Mouse (Mus musculus) left cerebral cortex, postnatal 4 days (tissue): ENCODE data around the gene Ppfia3. TPM values are rescaled to one million over a fixed set of nuclear protein-coding genes. Genes with fewer than 3 reads are reported as not detected.
"Not testable (repeated sequence)": the region's sequence is repeated elsewhere in the genome, so short reads cannot be mapped to it uniquely, and the experiment has no call there.

ENCODE experiments used
- DNase-seq: peaks from one replicate; pipeline ENCODE4 v3.0.0-alpha.2; 2022
- intact Hi-C: fragments of 180-260 bp; cut with DNase I; formaldehyde crosslinking; loops from one replicate; pipeline ENCODE4 v1.15.1; 2025
- total RNA-seq, 2 experiments: library from RNA; stranded (reverse); gene quantifications; 2 replicates each; pipeline ENCODE4 v1.2.3; 2021

The Ppfia3 gene
- total RNA-seq, 2 experiments from 2014 or later: 106 to 108 TPM

DNA sequence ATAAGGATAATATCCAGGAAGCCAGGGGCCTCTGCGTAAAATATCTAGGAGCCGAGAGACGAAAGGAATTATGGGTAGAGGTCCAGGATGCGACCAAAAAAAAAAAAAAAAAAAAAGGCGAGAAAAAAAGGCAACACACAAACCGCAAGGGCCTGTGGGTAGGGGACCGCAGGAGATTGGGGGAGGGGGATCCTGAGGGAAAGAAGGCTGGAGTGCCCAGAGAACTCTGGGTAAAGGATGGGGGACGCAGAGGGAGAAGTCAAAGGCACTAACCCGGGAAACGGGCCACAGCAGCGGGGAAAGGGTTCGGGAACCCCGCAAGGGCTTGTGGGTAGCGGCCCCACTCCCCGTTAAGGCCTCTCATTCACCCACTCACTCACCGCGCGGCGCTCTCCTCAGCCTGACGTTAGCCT is 28.3 kb upstream of the Ppfia3 start:
- intact Hi-C loops: no loop called here
- peak; percentile 73 for DNase-seq

DNA sequence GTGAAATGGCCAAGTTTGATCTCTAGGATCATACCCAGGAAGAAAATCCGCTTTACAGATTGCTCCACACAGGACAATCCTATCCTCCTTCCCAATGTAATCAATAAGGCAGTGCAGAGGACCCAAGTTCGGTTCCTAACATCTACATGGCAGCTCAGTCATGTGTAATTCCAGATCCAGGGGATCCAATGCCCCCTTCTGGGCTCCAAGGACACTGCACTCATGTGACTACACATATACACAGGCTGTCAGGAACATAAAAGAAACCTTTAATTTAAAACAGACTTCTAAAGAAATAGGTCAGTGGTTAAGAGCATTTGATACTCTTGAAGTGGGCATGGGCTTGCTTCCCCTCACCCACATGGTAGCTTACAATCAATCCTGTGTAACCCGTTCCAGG is 19.3 kb upstream of the Ppfia3 start:
- intact Hi-C loops: no loop called here
- DNase-seq: no peak

DNA sequence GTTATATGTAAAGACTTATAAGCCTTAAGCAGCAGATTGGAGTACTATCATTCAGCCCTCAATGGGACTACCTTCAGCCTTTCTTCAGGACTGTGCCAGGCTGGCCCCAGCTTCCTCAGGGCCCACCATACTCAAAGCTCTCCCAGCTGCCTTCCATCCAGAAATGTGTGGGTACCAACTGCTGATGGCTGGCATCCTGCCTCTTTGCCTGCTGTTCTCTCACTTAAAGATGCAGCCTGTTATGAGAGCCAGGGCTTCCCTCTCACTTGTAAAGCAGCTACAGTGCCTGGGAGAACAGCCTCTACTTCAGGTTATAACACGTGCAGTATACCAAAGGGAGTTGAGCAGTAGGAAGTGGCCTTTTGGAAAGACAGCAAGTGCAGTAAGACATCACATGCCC is 9.2 kb upstream of the Ppfia3 start:
- no peak for DNase-seq
- intact Hi-C loops: no loop called here

DNA sequence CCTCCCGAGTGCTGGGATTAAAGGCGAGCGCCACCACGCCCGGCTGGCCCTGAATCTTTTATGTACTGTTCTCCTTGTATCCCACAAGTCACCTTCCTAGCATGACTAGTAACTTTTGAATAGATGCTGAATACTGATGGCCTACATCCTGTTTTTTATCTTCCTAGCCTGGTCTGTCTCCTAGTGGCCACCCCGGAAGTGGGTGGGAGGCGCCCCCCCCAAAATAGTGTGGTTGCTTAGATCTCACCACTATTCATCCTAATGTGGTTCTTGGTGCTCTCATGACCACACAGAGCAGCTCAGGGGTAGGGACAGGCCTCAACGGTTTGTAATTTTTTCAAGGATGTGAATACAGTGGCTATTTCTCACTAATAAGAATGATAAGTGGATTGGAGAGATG is 7.8 kb upstream of the Ppfia3 start:
- intact Hi-C loops: no loop called here

DNA sequence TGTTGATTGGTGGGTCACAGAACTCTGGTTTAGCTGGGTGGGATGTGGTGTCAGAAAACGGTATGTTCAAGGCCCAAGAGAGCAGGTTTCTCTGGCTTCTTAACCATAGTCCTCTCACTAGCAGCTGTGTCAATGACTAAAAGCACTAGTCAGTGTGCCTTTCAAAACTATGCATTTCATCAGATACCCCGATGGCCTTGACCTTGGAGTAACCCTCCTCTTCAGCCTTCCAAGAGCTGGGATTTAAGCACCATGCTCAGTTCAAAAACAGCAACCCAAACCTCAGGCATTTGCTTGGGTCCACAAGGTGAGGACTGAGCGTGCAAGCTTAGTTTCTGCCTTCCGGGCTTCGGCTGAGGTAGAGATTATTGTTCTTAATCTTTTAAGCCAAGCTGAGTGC is 5.6 kb upstream of the Ppfia3 start:
- DNase-seq: no peak
- intact Hi-C loops: no loop called here

More for the DNA sequence above, 7.8 kb upstream of the Ppfia3 start:
- DNase-seq: no peak

DNA sequence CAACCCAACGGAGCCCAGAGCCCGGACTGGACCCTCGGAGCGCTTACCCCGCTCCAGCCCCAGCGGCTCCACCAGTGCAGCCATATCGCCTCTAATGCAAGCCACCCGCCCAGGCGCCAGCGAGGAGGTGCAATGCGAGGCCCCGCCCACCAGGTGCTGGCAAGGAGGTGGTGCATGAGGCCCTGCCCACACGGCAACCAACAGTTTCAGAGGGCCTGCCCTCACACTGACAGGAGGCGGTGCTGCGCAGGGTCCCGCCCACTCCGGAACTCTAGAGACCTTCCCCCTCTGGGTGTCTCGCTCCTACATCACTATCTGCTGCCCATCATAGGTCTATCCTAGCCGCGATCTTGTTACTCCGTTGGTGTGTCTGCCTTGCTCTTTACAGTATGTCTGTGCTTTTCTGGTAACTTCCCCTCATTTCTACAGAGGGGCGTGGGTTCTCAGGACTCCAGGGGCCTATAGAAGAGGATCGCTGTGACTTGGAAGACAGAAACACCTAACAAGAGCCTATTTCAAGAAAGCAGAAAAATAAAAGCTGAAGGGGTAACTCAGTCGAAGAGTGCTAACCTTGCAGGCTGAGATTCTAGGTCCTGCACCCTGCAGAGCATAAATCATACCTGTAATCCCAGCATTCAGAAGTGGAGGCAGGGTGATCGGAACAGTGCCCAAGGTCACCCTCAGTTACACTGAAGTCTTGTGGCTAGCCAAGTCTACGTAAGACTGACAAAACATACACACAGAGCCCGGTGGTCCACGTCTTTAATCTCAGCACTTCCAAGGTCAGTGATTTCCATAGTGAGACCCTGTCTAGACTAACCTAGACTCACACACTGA is 3.9 kb upstream of the Ppfia3 start, which contains the start of gene Lin7b:
Gene Lin7b, minus strand, starts transcription at position 109 of the 837 bp plus-strand sequence.
- intact Hi-C loops: no loop called here

DNA sequence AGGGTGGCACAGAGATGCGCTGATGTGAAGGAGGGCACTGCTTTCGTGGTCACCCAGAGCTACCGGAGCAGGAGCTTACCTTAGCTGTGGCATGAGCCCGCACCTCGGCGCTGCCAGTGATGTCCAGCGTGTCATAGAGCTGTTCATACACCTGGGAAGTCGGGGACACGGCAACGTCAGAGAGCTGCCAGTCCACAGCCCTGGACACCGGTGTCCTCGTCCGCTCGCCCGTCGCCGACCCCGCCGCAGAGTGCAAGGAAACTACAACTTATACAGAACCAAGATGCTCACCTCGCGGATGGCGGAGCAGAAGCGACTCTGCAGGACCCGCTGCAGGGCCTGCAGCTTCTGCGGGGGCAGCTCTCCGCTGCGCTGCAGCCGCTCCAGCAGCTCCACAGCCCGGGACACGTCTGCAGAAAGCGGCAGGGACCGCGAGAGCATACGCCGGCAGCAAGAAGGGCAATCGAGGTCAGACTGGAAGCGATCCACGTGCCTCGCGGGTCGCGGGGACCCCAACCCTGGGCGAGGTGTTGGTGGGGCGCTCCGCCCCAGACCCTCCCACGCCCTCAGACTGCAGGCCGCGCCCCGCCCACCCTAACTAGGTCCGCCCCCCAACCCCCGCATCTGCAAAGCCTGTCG is 3.1 kb upstream of the Ppfia3 start:
- no peak for DNase-seq
- intact Hi-C loops: no loop called here

More for the DNA sequence above, 3.9 kb upstream of the Ppfia3 start, which contains the start of gene Lin7b:
- peak; percentile 87 for DNase-seq

DNA sequence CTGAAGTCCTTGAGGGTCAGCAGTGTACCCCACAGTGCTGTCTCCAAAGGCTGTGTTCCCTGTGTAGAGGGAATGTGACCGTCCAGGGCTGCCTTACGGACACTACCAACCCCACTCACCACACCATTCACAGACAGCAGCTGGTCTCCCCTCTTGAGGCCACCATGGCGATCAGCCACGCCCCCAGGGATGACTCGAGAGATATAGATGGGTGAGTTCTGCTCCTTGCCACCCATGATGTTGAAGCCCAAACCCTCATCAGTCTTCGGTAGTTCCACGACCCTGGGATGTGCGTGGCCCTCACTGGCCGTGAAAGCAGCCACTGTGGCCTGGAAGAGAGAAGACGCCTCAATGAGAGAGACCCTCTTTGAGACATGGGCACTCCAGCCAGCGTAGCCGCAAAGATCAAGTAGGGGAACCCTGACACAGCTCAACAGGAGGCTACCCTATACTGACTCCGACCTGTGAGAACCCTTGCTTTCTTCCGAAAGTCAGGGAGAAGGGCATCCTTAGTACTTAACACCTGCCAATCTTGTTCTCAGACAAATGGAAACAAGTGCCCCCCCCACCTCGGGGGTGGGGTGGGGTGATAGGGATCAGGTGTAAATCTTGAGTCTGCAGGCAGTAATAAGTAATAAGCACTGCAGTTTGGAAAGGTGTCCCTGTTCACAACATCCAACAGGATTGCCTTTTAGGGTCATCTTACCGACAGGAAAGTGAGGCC is 2.4 kb upstream of the Ppfia3 start:
- intact Hi-C loops: no loop called here
- no peak for DNase-seq

DNA sequence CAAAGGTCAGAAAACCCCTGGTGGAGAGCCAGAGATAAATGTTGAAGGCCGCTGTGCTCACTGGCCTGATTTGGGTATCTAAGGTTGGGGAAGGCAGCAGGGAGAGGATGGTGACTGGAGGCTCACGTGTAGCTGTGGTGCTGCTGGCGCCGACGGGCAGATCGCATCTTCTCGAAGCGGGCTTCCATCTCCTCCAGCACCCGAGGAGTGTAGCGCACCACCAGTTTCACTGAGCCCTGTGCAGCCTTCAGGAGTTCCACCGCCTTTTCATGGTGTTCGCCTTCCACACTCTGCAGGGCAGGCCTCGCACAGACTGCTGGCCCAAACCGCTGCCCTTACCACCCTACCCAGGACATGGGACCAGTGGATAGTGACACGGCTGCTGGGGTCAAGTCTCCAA is 1.4 kb upstream of the Ppfia3 start:
- DNase-seq: no peak
- intact Hi-C loops: no loop called here

DNA sequence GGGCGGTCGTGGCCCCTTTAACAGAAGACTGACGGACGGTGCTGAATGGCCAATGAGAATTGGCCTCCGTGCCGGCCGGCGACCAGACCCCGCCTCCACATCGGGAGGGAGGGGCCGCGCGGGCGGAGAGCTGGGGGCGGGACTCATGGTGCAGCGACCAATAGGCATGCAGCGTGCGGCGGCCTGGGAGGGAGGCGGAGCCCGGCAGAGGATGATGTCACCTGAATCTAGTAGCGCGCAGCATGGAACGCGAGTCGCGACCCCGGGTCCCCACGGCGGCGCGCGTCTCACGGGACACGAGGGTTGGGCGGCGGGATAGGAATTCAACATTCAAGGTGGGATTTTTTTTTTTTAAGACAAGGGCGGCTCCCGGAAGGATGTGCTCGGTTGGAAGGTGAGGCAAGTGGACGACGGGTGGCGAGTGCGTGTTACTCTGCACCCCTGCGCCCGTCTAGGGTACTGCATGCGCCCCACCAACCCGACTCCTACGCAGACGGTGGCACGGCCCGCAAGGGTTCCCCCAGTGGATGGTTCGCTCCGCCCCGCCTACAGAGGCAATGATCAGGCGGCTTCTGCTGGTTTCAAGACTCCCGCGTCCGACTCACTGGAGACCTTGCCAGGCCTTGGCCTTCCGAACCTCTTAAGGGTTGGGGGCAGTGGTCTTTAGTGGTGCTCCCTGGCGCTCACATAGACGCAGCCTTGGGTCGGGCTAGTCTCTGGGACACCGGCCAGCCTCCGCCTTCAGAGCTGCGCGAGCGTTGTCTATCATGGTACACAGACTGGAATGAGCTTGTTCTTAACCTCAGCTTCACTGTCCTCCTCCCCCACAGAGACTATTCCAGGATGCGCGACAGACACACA is 431 bp upstream of the Ppfia3 start:
- DNase-seq: peak; percentile 98
- intact Hi-C loops: no loop called here

DNA sequence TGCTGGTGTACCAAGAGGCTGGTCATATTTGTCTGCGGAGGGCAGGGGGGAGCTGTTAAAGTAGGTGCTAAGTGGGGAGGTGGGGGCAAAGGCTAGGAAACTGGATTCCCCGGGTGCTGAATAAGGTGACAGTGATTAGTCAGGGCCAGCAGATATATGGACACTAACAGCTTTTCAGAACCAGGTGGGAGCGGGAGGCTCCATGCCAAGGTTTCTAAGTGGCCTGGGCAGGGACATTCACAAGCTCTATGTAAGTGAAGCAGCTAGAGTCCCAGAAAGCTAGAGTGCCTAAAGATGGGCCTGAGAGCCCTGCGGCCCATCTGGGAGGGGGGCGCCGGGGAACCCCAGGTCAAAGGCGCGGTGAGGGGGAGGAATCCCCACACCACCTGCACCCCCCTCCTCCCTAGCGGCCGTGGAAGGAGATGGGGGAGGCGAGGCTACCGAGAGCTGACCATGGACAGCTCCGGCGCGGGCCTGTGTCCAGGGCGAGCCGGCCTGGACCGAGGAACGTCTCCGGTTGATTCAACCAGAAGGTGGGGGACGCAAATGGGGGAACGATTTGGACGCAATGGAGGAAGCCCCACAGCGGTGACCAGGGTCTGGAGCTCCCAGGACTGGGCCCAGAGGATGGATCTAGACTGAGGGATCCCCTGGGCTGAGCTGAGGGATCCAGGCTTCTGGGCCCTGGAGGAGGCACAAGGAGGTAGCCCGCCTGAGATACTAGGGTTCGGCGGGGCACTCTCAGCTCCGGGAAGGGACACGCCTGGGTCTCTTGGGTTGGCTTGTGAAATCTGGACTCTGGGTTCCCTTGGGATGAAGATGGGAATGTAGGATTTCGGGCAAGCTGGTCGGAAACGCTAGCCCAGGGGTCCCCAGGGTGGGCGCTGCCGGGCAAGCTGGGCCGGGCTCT is 822 bp downstream of the Ppfia3 start:
- intact Hi-C loops: no loop called here
- DNase-seq: peak; percentile 45

DNA sequence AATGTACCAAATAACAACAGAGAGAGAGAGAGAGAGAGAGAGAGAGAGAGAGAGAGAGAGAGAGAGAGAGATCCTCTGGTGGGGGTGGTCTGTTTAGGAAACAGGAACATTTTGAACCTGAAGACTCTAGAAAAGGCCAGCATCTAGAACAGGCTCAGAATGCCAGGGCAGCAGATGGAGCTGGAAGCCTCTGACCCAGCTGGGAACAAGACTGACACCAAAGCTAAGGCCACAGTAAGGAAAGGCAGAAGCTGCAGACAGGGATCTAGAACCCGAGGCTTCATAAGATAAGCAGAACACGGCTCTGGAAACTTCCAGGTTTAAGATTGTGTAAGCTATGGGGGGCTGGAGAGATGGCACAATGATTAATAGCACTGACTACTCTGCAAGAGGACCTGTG is 2.8 kb downstream of the Ppfia3 start:
- DNase-seq: no peak
- intact Hi-C loops: no loop called here

DNA sequence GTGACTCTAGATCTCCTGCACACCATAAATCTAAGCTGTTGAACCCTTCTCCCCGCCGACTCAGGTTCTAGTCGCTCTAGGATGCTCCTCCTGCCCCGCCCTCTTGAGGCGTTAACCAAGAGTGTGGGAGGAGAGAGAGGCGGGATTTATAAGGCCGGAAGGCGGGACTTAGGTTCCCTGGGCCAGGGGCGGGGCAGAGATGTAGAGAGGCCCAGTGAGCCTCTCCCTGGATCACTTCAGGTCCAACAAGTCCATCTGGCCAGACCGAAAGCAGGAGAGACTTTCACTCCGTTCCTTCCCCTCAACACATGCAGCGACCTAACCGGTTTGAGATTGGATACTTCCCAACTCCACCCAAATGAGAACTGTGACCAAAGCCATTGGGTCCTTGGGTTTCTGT is 4.0 kb downstream of the Ppfia3 start:
- intact Hi-C loops: no loop called here
- DNase-seq: peak; percentile 60

DNA sequence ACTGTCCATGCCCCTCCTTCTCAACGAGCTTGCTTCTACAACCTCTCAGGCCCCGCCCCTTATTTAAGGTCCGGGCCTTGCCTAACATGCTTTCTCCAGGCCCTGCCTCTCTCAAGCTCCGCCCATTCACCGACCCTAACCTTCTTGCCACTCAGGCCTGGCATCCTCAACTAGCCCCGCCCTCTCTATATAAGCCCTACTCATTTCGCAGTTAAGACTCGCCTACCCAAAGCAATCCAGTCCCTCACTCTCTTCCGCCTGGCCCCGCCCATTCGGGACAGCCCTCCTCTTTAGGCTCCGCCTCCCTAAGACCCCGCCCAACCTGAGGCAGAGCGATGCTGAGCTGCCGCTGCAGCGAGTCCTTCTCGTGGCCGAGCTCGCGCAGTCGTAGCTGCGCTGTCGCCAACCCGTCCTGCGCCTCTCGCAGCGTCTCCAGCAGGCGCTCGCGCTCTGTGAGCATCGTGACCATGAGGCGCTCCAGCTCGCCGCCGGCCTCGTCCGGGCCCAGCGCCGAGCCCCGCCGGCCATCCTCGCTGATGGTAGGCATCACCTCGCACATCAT is 5.5 kb downstream of the Ppfia3 start:
- intact Hi-C loops: no loop called here

DNA sequence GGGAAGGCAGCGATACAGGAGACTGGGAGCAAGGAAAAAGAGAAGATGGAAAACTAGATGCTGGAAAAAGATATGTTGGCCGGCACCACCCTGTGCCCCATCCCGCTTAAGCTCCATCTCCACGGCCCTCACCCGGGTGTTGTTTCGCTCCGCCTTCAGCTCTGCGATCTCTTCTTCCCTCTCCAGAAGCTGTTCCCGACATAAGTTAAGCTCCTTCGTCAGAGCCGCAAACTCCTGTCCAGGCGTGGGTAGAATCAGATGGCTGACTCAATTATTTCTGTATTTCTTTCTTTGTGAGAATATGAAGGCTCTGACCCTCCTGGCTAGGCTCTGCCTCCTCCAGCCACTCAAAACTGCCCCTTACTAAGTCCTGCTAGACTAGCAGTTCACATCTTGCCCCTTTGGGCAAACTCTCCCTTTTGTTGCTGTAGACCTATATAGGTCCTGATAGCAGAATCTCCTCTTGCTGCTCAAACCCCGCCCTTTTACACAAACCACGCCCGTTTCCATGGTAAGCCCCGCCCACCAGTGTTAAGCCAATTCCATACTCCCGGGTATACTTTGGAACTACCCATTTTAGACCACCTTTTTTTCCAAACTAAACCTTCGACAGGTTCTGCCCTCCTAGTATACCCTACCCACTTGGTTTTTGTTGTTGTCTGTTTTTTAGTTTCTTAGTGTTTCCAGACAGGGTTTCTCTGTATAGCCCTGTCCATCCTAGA is 6.3 kb downstream of the Ppfia3 start:
- DNase-seq: no peak
- intact Hi-C loops: no loop called here

More for the DNA sequence above, 5.5 kb downstream of the Ppfia3 start:
- peak; percentile 91 for DNase-seq

DNA sequence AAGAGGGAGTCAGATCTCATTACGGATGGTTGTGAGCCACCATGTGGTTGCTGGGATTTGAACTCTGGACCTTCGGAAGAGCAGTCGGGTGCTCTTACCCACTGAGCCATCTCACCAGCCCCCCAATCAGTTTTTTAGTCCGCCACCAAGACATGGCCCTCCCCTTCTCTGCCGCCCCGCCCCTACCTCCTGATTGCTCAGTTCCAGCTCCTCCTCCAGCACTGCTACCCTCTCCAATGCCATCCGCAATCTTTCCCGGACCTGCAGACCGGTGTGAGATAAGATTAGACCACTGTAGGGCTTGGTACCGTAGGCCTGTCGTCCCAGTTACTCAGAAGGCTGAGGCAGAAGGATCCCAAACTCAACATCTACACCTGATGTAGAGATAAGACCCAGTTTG is 7.7 kb downstream of the Ppfia3 start:
- intact Hi-C loops, DNase-seq: not testable (repeated sequence)

DNA sequence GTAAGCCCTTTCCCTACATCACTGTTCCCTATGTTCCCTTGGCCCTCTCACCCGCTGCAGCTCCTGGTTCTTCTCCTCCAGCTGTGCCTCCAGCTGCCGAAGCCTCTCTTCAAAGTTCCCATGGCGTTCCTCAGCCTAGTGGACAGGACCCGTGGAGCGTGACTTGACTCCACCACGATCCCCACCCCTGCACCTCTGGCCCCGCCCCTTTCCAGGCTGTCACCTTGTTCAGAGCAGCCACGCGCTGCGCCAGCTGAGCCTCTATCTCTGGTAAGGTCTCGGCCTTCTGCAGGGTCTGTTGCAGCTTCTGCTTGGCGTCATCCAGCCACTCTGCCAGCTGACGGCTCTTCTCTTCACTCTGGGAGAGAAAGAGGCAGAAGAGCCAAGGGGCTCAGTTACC is 10.7 kb downstream of the Ppfia3 start:
- DNase-seq: no peak
- intact Hi-C loops: no loop called here

DNA sequence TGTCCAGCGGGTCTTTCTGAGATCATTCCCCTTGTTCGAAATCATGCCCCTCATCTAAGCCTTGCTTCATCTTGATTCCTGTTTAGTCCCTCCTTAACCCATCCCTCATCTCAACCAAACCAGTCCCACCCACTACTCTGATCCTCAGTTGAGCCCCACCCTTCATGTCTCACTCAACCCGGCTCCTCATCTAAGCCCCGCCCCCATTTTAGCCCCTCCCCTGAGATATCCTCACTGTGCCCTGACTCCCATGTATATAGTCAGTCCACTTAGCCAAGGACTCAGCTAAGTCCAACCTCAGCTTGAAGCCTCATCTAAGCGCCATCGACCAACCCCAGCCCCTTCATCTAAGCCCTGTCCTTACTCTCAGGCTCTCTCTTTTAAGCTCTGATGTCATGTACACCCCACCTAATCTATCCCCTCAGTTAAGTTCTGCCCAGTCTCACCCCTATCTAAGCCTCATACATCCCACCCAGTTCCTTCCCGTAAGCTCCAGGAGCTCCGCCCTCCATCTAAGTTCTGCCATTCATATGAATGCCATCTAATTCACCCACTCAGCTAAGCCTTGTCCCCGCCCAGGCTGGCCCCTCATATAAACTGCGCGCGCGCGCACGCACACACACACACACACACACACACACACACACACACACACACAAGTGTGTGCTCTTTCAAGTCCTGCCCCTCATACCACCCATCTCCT is 11.3 kb downstream of the Ppfia3 start:
- no peak for DNase-seq
- intact Hi-C loops: no loop called here
